Mouse (Mus musculus) urinary bladder, adult 2 months (tissue): ENCODE results near the gene Zdhhc18. TPM values are rescaled to one million over a fixed set of nuclear protein-coding genes. Genes with fewer than 3 reads are reported as not detected.

Source experiments
- DNase-seq: peaks from one replicate; pipeline ENCODE4 v3.0.0; 2022; ENCODE audit warnings: low spot score
- polyA plus RNA-seq: library from polyadenylated mRNA; depleted of rRNA; stranded (reverse); fragments of >200 nt; gene quantifications from 2 replicates; pipeline ENCODE4 v1.2.3, GENCODE M21; 2012; rRNA removed

The Zdhhc18 gene
- polyA plus RNA-seq, result 17.8 and 19.7 TPM in 2 replicates

DNA sequence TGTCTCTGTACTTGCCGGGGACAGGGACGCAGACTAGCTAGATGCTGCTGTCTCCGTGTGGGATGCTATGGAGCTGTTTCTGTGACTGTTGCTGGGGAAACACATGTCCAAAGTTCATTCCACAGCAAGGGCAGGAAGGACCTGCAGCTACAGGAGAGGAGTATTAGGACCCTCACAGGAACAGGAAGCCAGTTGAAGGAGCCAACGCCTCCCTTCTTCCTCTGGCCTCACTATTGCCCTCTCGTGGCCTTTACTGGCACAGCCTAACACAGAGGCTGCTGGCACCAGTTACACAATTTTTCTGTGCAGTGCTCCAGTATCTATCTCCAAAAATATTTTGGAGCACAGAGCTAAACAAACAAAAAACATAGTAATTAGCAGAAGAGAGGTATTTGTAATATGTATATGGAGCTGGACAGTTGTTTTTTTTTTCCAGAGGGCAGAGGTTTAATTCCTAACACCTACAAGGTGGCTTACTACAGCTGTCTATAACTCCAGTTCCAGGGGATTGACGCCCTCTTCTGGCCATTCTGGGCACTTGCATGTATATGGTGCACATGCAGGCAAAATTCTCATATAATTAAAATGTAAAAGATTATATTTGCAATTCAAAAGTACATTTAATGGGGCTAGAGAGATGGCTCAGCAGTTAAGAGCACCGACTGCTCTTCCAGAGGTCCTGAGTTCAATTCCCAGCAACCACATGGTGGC is at the start of gene Zdhhc18:
TSS of gene Zdhhc18 (minus strand) at position 166 of the 711 bp plus-strand sequence.
- no peak for DNase-seq

DNA sequence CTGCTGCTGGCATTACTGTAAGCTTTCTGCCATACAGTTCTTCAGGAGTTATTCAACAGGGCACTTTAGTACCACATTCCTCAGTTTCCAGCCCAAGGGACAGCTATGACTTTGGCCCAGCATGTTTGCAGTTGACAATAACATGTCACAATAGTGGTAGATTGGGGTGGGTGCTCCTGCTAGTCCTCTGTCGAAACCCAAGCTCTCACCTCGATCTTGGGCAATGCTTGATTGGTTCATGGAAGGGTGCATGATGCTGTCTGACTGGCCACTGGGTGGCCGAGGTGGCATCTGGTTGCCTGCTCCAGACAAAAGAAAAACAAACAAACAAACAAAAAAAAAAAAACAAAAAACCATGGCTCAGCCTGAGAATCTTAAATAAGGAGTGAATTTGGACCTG is 45.4 kb upstream of the Zdhhc18 start:
- no peak for DNase-seq

DNA sequence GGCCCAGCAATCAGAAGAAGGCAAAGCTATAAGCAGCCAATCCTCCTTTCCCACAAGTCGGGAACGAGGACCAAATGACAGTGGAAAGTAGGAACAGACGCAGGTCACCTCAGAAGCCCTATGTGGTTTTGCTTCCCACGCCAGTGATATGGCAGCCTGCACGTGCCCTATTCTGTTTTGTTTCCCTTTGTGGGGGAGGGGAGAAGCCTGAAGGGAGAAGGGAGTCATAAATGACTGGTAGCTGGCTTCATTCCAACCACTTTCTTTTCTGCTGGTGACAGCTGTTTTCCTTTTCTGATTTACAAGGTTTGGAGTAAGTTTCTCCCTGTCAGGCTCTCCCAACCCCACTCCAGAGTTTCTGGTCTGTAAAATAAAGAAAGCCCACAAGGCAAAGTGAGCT is 40.3 kb upstream of the Zdhhc18 start:
- DNase-seq, result no peak

DNA sequence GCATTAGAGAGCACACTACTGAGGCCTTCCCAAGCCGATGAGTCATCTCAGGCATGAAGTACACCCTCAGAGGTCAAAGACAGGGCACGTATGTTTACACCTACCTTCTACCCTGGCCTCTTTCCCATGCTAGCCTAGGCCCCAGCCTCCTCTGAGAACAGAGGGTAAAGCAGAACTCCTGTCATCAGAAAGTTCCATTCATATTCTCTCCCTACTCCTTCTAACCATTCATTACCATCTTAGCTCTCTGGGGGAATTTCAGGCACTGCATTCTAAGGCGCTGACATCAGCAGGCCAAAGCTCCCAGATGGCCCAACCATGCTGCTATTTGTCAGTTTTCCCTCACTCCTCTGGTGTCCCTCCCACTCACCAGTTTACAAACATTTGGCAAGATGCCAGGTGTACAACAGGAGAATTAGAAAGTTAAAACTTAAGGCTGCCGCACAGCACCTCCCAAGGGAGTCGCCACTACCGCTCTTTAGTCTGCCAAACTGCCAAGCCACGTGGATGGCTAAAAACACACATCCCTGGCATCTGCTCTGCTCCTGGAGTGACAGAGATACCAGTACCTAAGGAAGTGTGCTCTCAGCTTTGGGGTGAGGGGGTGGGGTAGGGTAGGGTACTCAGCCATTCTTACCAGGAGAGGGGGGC is 38.6 kb upstream of the Zdhhc18 start:
- DNase-seq, result no peak

DNA sequence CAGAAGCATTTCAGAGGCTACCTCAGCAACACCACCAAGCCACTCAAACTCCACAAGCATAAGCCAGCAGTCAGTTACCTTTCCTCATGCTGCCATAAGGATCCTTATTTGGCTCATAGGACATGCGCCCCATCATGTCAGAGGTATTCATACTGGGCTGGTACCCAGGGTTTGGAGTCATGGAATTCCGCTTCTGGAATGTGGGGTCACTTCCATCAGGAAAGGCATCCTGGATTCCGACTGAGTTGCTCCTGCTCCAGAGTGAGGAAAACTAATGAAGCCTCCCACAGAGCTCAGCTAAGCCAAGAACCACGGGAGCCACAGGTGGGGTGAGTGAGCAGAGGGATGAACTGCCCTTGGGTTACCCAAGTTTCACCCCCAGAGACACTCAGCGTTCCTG is 37.2 kb upstream of the Zdhhc18 start:
- no peak for DNase-seq

DNA sequence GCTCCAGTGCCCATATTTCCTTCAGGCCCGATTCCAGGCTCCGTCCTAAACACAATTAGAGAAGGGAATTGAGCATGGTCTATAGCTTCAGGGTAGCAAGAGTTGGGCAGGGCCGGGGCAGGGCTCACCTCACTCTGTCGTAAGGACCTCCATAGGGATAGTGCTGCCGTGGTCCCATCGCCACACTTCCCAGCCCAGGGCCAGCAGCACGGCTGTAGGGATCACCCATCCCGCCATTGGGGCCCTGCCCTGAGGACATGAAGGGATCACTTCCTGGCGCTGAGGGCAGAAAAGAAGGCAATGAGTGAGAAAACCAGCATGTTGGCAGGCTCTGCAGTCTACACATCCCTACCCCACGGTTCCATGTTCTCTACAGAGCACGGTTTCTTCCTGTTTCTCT is 36.6 kb upstream of the Zdhhc18 start:
- DNase-seq, result no peak

DNA sequence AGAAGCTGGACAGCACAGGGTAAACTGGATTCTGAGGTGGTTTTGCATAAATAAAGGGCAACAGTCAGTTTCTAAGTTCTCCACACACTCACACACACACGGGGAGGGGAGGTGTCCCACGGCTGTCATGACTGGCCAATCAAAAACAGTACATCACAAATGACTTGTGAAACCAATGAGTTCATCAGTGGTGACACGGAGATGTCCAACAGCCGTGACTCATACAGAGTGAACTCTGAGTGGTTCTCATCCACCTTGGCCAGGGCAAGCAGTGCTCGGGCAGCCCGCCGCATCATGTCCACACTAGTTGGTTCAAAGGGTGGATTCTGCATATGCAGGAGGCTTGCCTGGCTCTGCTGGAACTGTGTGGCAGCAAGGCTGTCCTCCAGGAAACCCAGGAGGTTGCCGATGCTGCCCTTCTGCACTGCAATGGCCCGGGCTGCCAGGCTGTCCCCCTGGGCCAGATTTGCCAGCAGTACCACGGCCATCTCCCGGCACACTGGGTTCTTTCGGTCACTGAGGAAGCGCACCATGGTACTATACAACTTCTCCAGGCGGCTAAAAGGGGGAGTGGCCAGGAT is 30.3 kb upstream of the Zdhhc18 start:
- DNase-seq, result no peak

DNA sequence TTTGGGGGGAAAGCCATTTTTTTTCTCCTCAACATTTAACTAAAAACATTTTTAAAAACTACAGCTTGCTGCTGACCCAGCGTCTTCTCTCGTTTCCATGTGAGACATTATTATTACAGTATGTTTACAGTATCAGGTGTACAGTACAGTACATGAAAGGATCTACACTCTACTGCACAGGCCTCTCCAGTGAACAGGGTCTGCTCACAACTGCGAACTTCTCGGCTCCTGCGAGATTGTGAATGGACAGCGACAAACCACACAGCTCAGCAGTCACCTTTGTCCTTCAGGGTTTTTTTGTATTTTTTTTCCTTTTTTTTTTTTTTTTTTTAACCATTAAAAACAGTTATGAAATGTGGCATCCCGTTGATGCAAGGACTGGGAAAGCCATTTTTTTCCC is 29.7 kb upstream of the Zdhhc18 start:
- no peak for DNase-seq

DNA sequence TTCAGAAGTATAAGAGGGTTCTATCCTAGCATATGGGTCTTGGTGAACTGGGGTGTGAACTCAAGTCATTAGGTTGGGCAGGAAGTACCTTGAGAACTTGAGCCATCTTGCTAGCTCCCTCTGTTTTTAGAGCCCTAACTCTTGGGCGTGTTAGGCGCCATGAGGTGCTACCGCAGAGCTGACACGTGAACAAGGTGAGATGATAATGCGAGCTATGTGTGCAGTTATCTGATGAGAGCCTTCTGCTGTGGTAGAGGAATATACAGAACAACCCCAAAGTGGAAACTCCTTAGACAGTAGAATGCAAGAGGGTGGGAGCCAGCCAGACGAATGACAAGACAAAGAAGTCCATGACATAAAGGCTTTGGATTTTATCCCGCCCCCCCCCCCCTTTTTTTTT is 27.3 kb upstream of the Zdhhc18 start:
- no peak for DNase-seq

DNA sequence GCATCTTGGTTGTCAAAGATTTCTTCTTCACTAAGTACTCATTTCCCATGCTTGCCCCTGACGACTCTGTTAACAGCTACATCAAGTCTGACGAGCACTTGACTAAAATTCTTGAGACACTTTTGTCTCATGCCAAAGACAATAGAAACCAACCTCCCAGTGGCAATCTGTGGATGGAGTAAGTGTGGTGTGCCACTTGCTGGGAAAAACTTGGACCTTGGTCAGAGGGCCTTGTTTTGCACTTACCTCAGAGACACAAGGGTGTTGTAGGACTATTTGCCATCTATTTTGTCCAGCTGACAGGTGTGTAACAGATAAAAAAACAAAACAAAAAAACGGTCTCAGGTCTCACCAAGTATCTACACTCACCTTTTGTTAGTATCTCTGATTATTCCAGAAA is 26.2 kb upstream of the Zdhhc18 start:
- DNase-seq, result no peak

DNA sequence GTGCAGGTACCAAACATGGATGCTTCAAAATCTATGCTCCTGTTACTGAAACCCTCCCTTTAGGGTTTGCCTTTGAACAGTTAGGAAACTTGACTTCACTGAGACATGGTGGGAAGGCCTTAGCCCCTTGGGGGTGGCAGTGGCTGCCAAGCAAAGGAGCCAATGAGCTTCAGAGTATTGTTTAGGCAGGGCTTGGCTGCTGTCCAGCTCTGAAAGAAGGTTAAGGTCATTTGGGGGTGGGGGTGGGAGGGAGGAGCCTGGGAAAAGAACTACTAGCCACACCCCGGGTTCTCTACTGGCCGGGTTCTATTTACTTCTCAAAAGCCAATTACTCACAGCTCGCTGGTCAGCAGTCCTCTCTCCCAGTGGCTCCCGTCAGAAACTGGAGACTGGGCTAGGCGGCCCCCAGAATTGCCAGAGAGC is 25.7 kb upstream of the Zdhhc18 start:
- no peak for DNase-seq

DNA sequence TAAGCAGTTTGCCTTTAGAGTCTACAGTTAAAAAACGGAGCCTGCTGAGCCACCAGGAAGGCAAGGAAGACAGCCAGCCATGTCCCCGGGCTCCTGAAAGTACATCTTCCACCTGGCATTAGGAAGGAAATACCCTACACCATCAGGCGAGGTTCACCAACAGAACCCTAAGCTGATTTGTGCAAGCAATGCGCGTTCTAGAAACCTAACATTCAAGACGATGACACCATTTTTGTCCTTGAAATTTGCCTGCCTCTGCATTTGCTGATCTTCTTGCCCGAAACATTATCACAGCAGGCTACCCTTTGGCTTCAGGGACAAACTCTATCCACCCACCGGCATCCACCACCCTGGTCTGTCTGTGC is 24.4 kb upstream of the Zdhhc18 start:
- DNase-seq, result no peak

DNA sequence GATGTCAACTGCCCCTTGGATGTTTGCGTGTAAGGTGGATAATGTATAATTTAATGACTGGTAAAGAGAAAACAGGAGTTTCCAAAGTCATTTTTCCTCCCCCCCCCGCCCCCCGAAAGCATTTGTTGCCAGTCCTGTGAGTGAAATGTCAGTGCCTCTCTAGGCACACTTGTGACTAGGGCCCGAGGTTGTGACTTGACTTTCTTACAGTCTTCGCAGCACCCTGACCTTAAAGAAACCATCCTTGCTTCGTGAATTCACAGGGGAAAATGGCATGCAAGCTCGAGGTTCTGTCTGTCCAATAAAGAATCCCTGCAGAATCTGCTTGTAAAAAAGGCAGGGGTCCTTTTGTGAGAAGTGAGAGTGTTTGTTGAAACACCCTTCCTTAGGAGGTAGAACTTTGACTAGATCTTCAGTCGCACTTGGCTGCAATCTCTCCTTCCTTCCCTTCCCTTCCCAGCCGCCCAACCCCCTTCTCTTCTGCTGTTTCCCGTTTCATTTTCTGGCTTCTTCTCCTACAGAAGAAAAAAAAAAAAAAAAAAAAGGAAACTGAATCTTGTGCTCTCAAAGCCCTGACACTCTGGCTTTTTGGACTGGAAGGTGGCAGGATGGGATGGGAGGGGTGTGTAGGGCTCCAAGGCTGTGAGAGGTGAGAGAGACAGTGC is 23.8 kb upstream of the Zdhhc18 start:
- DNase-seq, result no peak

DNA sequence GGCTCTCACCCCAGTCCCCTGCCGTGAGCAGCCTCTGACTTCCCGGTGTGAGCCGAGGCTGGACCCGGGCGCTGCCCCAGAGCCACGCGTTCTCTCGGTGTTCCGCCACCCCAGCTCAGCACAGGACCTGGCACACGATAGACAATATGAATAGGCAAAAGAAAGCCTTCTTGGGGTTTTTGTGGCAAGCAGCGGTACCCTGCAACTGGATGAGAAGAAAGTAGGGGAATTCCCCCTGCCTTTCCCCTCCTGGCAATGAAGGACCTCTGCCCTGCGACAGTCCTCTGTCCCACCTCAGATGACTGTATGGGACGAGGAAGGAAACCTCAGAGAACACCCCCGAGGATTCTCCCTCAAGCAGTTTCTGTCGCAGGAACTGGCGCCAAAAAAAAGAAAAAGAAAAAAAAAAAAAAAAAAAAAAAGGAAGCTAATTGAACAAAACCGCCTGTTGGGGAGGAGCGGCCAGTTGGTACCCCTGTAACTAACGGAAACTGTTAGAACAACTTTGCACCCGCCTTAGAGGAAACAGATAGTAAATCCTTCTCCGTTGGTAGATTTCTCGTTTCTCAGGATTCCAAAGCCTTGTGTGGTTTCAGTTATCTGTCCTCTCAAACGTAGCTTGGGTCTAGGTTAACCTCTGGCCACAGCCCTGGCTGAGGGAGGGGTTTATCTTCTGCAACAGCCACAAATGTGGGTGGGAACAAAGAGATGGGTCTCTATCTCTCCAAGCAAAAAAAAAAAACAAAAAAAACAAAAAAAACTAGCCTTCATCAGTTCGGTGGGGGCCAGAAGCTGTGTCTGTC is 23.1 kb upstream of the Zdhhc18 start:
- no peak for DNase-seq

DNA sequence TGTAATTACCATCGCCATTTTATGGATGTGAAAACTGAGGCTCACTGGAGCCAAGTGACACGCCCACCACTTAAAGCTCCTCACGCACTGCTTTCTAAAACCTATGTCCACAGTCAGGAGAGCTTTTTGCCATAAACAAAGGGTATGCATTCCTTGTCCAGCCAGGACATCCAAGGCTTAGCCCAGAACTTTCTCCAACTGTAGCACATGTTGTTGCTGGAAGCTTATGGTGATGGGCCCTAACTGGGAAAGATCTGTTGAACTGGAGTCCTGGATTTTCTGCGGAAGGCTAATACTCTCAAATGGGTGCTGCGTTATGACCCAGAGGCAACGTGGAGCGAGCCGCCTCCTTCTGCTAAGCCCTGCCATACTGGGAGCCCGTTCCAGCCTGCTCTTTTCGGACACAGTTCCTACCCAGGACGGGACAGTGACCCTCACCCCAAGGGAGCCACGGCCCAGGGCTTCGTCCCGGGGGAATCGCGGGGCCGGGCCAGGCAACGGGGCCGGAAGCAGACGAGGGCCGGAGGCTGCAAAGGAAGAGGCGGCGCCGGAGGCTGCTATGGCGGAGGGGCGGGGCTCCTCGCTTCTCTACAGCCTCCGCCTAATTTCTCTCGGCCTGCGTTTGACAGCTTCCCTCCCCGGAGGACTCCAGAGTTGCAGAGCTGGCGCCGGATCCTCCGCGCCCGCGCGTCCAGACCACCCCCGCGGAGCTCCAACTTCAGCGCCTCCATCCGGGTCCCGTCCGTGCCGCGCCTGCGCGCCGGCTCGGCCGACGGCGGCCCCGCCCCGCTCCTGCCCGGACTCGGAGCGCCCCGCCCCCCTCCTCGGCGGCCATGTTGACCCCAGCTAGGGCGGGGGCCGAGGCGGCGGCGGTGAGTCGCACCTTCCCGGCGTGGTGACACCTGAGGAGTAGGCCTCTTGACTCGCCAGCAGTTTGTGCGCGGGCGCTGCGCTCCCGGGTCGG is 22.2 kb upstream of the Zdhhc18 start, which contains the start of gene Pigv:
TSS of gene Pigv (minus strand) at position 767 of the 964 bp plus-strand sequence.
- peak; percentile 99 for DNase-seq

DNA sequence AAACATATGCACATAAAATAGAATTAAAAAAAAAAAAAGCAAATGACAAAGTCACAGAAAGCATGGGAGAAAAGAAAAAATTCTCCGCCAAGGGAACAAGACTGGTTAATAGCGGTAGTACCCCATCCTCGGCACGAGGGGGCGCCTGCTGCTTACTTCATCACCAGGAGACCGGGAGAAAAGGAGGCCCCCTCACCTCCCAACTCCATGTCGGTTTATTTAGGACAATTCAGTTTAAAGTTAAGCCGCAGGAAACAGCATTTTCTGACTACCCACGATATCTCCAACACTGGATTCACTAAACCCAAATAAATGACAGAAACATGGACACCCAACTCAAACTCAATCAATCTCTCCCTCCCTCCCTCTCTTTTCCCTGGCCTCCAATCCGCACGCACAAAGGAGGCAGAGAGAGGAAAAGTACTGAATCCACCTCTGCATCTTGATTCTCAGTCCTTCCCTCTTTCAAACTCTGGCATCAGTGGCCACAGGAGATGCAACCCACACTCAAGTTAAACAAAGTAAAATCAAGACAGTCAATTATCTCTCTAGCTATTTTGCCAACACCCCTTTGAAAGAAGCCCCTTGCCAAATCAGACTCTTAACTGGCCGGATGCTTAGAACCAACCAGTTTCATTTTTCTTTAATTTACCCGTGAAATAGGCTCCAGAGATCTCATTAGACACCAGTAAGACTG is 21.4 kb upstream of the Zdhhc18 start:
- peak; percentile 61 for DNase-seq

DNA sequence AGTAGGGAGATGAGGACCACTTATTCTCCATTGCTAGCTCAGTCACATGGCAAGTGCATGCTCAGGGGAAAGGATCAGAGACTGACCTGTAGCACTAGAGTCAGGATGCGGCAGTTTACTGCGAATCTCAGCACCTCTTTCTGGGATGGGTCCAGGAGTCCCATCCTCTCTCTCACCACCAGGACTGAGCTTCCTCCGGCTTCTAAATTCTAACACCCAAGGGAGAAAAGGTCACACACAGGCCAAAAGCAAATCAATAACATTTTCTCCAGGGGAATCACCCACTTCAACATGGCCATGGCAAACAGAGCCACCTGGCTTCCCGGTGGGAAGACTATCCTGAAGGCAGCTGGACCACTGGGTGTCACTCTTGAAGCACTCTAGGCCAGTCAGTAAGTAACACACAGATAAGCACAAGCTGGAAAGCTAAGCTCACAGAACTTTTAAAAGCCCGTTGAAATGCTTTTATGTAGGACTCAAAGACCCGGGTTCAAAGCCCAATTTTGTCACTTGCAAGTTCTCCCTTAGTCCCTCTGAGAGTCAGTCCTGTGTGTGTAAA is 19.8 kb upstream of the Zdhhc18 start:
- no peak for DNase-seq

DNA sequence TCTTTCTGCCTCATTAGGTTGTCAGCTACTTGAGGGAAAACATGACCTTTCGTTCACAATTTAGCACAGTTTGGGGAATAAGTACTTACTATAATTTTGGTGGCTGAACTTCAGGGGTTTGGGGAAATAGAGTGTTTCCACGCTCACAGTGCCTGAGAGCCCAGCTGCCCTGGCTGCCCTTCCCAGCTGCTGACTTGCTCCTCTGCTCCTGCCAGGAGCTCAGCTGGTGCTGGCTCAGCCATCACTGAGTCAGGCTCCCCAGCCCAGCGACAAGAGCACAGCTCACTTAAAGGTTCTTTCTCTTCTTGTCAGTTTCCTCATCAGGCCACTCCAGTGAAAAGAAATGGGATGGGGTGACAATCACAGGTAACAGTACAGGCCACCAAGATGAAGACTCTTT is 18.6 kb upstream of the Zdhhc18 start:
- no peak for DNase-seq

DNA sequence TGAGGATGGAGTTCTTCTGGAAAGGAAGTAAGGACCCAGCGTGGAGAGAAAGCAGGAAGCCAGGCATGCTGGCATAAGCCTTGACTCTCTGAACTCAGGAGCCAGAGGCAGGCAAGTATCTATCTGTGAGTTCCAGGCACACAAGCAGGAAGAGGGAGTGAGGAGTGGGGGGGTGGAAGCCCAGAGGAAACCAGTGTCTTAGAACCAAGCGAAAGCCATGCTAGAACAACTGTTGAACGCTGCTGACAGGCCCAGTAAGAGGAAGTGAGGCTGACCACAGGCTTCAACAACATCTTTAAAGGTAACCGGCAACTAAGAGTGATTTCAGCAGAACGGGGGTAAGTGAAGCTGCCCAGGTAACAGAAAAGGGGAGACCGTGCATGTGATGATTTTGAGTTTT is 16.2 kb upstream of the Zdhhc18 start:
- DNase-seq, result no peak

DNA sequence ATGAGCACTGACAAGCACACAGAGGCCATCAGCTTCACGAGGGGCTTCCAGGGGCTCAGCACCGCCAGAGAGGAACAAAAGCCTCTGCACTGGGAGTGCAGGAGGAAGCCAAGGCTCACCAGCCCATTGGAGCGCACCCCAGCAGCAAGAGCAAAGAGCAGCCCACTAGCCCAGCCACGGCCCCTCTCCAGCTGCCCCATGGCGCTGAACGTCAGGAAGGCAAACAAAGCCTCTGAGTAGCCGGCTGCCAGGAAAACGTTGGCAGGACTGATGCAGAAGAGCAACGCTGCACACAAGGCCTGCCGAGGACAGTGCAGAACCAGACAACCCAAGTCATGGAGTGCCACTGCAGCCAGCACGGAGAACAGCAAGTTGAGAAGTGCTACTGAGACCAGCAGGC is 15.2 kb upstream of the Zdhhc18 start:
- DNase-seq, result no peak
